Mouse (Mus musculus): ENCODE measurements at regions not wholly inside any gene's neighbourhood (a gene's known extent, or its start where the extent isn't known, plus 50 kb on each side); places are given as distances from the start of the nearest gene placed in this dataset.

GRCm38 (mm10) chr2:143217760-143218358 is 139.6 kb downstream of the Otor start:
- Histone ChIP-seq H3K4me3 (no peak overlapping the region), H3K36me3 (no peaks in the 10 kb centered on the region), H3K27ac (replicated peaks) (no peak overlapping the region), H3K27me3 (no peaks in the 10 kb centered on the region), H3K9me3 (no peaks in the 10 kb centered on the region), H3K4me2 (replicated peaks) (no peak overlapping the region), H3K9ac (replicated peaks) (no peak overlapping the region), H3K4me1 (no peaks in the 10 kb centered on the region)
- peak; percentile 92 for ATAC-seq (replicated peaks)
- 41% methylated on average over 5 of the region's 5 CpGs for WGBS

GRCm38 (mm10) chr2:143222326-143222725 is 144.1 kb downstream of the Otor start:
- Histone ChIP-seq H3K4me1 (no peaks in the 10 kb centered on the region), H3K27ac (replicated peaks) (no peak overlapping the region), H3K36me3 (no peaks in the 10 kb centered on the region), H3K9me3 (no peaks in the 10 kb centered on the region; the same call in 1 of the 2 replicates), H3K4me3 (no peak overlapping the region), H3K9ac (replicated peaks) (no peak overlapping the region), H3K4me2 (replicated peaks) (no peak overlapping the region), H3K27me3 (no peaks in the 10 kb centered on the region)
- ATAC-seq (replicated peaks): no peak
- WGBS: 60% methylated on average over 1 of the region's 1 CpGs

DNA sequence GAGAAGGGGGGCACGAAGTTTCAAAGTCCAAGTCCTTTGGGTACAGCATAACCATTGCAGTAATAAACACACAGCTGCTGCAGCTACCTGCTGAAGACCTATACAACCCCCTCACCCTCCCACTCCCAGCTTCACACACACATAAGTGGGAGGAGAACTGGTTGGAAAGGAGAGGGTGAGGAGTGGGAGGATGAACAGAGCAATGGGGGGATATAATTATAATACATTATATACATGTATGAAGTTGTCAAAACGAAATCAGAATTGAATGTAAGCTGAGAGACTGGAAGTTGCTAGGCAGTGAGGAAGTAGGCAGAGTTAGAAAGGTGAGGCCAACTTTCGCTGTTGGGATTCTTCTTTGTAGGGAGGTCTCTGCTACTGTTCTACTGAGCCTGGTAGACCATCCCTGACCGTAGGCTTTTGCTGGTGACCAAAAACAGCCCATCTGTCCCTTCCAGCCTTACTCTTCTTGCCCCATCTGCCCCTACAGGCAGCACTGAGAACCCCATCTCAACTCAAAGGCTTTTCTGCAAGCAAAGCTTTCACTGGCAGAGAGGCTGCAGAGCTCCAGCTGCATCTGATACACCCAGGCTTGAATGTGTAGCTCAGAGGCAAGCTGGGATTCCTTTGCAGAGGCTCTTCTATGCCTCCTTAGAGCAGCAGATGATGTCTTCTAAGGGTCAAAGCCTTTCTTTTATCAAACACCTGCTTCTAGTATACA is 146.3 kb downstream of the Otor start:
- WGBS: 71% methylated on average over 4 of the region's 4 CpGs
- Histone ChIP-seq H3K36me3 (no peaks in the 10 kb centered on the region), H3K9me3 (no peaks in the 10 kb centered on the region; the same call in 1 of the 2 replicates), H3K9ac (replicated peaks) (no peak overlapping the region), H3K4me3 (no peak overlapping the region), H3K4me1 (no peaks in the 10 kb centered on the region), H3K27me3 (no peaks in the 10 kb centered on the region), H3K27ac (replicated peaks) (no peak overlapping the region), H3K4me2 (replicated peaks) (no peak overlapping the region)
- no peak for ATAC-seq (replicated peaks)

DNA sequence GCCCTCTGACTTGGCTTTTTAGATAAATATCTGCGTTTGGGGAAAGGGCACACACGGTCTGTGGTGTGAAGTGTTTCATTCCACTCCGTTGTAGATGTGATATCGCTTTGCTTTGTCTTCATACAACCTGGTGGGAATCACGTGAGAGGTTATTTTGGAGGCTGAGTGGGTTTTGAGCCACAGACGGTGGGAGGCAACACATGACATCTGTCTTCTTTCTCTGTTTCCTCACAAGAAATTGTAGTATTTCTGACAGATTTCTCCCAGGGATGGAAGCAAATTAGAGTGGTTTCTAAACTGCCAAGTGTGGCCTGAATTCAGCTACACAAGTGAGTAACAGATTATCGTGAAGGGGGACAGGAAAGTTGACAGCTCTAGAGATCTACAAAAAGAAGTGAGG is 155.5 kb downstream of the Otor start:
- WGBS: 79% methylated on average over 7 of the region's 7 CpGs
- H3K4me2 ChIP-seq (replicated peaks): no peak overlapping the region
- no peaks in the 10 kb centered on the region for H3K4me1 ChIP-seq
- H3K9ac ChIP-seq (replicated peaks): no peak overlapping the region
- no peaks in the 10 kb centered on the region for H3K27me3 ChIP-seq
- ATAC-seq (replicated peaks): no peak
- H3K27ac ChIP-seq (replicated peaks): no peak overlapping the region
- H3K4me3 ChIP-seq: no peak overlapping the region
- H3K36me3 ChIP-seq: no peaks in the 10 kb centered on the region
- no peaks in the 10 kb centered on the region for H3K9me3 ChIP-seq

GRCm38 (mm10) chr2:143240274-143240673 is 162.0 kb downstream of the Otor start:
- Histone ChIP-seq H3K9me3 (no peaks in the 10 kb centered on the region), H3K4me3 (no peak overlapping the region), H3K4me2 (replicated peaks) (no peak overlapping the region), H3K27ac (replicated peaks) (no peak overlapping the region), H3K27me3 (no peaks in the 10 kb centered on the region), H3K36me3 (no peaks in the 10 kb centered on the region), H3K9ac (replicated peaks) (no peak overlapping the region), H3K4me1 (no peaks in the 10 kb centered on the region)
- no peak for ATAC-seq (replicated peaks)
- 85% methylated on average over 4 of the region's 4 CpGs for WGBS

GRCm38 (mm10) chr2:143243741-143244140 is 165.5 kb downstream of the Otor start:
- no peaks in the 10 kb centered on the region for H3K36me3 ChIP-seq
- H3K4me1 ChIP-seq: no peaks in the 10 kb centered on the region
- WGBS: 81% methylated on average over 3 of the region's 3 CpGs
- H3K27me3 ChIP-seq: no peaks in the 10 kb centered on the region
- H3K9me3 ChIP-seq: no peaks in the 10 kb centered on the region
- H3K27ac ChIP-seq (replicated peaks): no peak overlapping the region
- H3K9ac ChIP-seq (replicated peaks): no peak overlapping the region
- no peak overlapping the region for H3K4me3 ChIP-seq
- H3K4me2 ChIP-seq (replicated peaks): no peak overlapping the region
- no peak for ATAC-seq (replicated peaks)

- H3K36me3 ChIP-seq: no peaks in the 10 kb centered on the region
- H3K27me3 ChIP-seq: no peaks in the 10 kb centered on the region
- no peak overlapping the region for H3K4me3 ChIP-seq
- WGBS: 68% methylated on average over 4 of the region's 4 CpGs
- no peak overlapping the region for H3K9ac ChIP-seq (replicated peaks)
- no peaks in the 10 kb centered on the region for H3K9me3 ChIP-seq
- H3K27ac ChIP-seq (replicated peaks): no peak overlapping the region
- ATAC-seq (replicated peaks): no peak
- H3K4me2 ChIP-seq (replicated peaks): no peak overlapping the region
- no peaks in the 10 kb centered on the region for H3K4me1 ChIP-seq
Measured at GRCm38 (mm10) chr2:143246131-143246665, 167.9 kb downstream of the Otor start.

- H3K4me3 ChIP-seq: no peak overlapping the region
- 42% methylated on average over 7 of the region's 7 CpGs for WGBS
- H3K4me2 ChIP-seq (replicated peaks): no peak overlapping the region
- ATAC-seq (replicated peaks): no peak
- no peaks in the 10 kb centered on the region for H3K4me1 ChIP-seq
- no peaks in the 10 kb centered on the region for H3K9me3 ChIP-seq
- no peak overlapping the region for H3K27ac ChIP-seq (replicated peaks)
- H3K36me3 ChIP-seq: no peaks in the 10 kb centered on the region
- no peaks in the 10 kb centered on the region for H3K27me3 ChIP-seq
- H3K9ac ChIP-seq (replicated peaks): no peak overlapping the region
Measured at GRCm38 (mm10) chr2:143269026-143269425, 190.8 kb downstream of the Otor start.

DNA sequence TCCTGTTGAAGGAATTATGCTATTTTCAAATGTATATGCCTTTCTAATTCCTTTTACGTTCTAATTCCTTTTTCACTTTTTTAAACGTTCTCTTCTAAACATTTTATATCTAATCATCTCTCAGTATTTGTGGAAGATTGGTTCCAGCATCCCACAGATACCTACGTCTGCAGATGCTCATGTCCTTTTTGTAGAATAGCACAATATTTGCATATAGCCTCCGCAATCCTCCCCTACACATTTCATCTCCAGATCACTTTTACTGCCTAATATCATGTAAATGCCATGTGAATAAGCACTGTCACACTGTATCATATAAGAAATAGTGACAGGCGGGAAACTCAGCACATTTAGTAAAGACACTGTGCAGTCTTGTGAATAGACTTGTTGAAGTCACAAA is 192.6 kb downstream of the Otor start:
- H3K27me3 ChIP-seq: no peaks in the 10 kb centered on the region
- H3K9ac ChIP-seq (replicated peaks): no peak overlapping the region
- H3K4me3 ChIP-seq: no peak overlapping the region
- no peaks in the 10 kb centered on the region for H3K9me3 ChIP-seq
- ATAC-seq (replicated peaks): no peak
- no peaks in the 10 kb centered on the region for H3K36me3 ChIP-seq
- H3K4me1 ChIP-seq: no peaks in the 10 kb centered on the region
- H3K4me2 ChIP-seq (replicated peaks): no peak overlapping the region
- WGBS: 80% methylated on average over 5 of the region's 5 CpGs
- H3K27ac ChIP-seq (replicated peaks): no peak overlapping the region

DNA sequence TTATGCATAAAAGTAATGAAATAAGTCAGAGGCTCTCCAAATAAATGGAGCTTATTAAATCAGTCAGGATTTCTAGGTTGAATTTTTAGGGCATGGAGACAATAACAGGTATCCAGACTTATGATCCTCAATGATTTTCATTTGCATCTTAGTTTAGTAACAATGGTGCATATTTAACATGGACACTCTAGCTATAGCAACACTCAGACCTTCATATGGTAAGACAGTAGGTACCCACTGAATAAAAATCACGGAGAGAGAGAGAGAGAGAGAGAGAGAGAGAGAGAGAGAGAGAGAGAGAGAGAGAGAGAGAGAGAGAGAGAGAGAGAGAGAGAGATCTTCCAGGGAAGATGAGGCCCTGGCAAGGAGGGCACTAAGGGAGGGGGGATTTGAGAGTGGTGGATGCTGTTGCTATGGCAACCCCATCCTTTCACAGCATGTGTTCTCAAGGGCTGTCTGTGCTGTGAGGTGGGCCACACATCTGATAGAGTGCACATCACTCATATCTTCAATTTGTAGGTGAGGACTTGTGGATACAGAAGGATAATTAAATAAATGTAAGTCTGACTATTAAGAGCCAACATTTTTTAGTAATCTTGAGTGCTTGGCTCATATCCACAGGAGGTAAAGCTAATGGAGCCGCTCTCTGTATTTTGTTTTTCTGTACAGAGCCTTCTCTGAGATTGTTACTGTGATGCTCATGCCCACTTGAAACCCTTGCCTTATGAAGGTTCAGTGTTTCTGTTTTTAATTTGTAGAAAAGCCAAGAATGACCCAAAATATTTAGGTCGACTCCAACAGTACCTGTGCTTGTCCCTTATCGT is 227.7 kb downstream of the Otor start:
- ATAC-seq (replicated peaks): peak; percentile 95

GRCm38 (mm10) chr2:143306571-143306925 is 228.3 kb downstream of the Otor start:
- Histone ChIP-seq H3K27me3 (no peaks in the 10 kb centered on the region), H3K4me3 (no peak overlapping the region), H3K27ac (replicated peaks) (peak overlapping the region; percentile 5; the same call in 1 of the 2 replicates), H3K9me3 (no peaks in the 10 kb centered on the region), H3K4me2 (replicated peaks) (no peak overlapping the region), H3K9ac (replicated peaks) (no peak overlapping the region), H3K4me1 (peaks cover 8% of the 10 kb centered on the region), H3K36me3 (no peaks in the 10 kb centered on the region)
- peak; percentile 39; the same call in 1 of the 2 replicates for ATAC-seq (replicated peaks)
- WGBS: 81% methylated on average over 2 of the region's 2 CpGs

More for the DNA sequence above, 227.7 kb downstream of the Otor start:
- no peaks in the 10 kb centered on the region for H3K36me3 ChIP-seq
- H3K9me3 ChIP-seq: no peaks in the 10 kb centered on the region
- H3K4me2 ChIP-seq (replicated peaks): no peak overlapping the region
- 61% methylated on average over 4 of the region's 4 CpGs for WGBS
- H3K27ac ChIP-seq (replicated peaks): peak overlapping the region; percentile 5; the same call in 1 of the 2 replicates
- no peaks in the 10 kb centered on the region for H3K27me3 ChIP-seq
- no peak overlapping the region for H3K9ac ChIP-seq (replicated peaks)
- H3K4me3 ChIP-seq: no peak overlapping the region
- peaks cover 8% of the 10 kb centered on the region for H3K4me1 ChIP-seq

DNA sequence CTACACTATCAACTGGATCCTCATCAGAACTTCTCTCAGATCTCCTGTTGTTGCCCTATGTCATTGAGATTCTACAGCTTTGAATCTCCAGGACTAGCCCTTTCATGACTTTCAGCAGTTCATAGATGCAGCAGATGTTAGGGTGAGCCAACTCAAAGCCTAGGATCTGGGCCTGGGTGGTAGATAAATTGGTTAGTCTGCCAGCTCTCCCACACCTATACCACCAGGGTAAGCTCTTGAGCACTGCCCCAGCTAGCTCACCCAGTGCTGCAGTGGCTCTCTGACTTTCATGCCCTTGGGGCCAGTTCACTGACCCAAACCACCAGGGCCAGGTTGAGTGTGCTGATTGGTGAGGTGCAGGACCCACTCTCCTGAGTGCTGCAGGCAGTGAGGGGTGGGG is 220.5 kb upstream of the Pcsk2 start:
- Histone ChIP-seq H3K4me2 (replicated peaks) (no peak overlapping the region), H3K9me3 (no peaks in the 10 kb centered on the region), H3K27me3 (no peaks in the 10 kb centered on the region), H3K4me1 (no peaks in the 10 kb centered on the region), H3K9ac (replicated peaks) (no peak overlapping the region), H3K36me3 (no peaks in the 10 kb centered on the region), H3K27ac (replicated peaks) (no peak overlapping the region), H3K4me3 (no peak overlapping the region)
- ATAC-seq (replicated peaks): no peak

Data from forebrain, embryonic 15.5 days (tissue).